Mouse (Mus musculus) liver, embryonic 14.5 days (tissue): ENCODE measurements at regions not wholly inside any gene's neighbourhood (a gene's known extent, or its start where the extent isn't known, plus 50 kb on each side); places are given as distances from the start of the nearest gene placed in this dataset.

Experiments used
- ATAC-seq: fragments of 200-750 bp; cut with Nextera tagmentation; 2 replicates; pipeline ENCODE4 v1.8.0; 2017; ENCODE audit warnings: moderate number of reproducible peaks, mild to moderate bottlenecking, moderate library complexity; ENCODE audit not compliant: insufficient read depth
- DNase-seq, 3 experiments: peaks; one replicate each; pipeline ENCODE4 v3.0.0-alpha.2; 2012 to 2013; ENCODE audit warnings: low read depth in 3 of 3, low spot score in 3 of 3
- H3K27ac ChIP-seq: fragments of 300-500 bp; sonication (generic); 2 replicates; pipeline ENCODE4 v1.5.1; 2014; ENCODE audit warnings: moderate library complexity, mild to moderate bottlenecking, control low read depth, inconsistent platforms
- H3K27me3 ChIP-seq: fragments of 300-500 bp; sonication (generic); 2 replicates; pipeline ENCODE4 v1.6.1; 2014; ENCODE audit warnings: mild to moderate bottlenecking, low read length, moderate library complexity; ENCODE audit not compliant: control insufficient read depth, insufficient read depth
- H3K36me3 ChIP-seq: fragments of 300-500 bp; sonication (generic); replicated peaks from 2 replicates; pipeline ENCODE4 v1.6.1; 2014; ENCODE audit warnings: low read depth; ENCODE audit not compliant: control insufficient read depth, insufficient read depth
- H3K4me1 ChIP-seq, 2 experiments: fragments of 200-500 bp in 1 of 2; fragments of 300-500 bp in 1 of 2; sonication (generic) in 1 of 2; replicated peaks; 2 replicates each; pipeline ENCODE4 v1.6.1; 2012 to 2014; ENCODE audit warnings: antibody characterized with exemption in 1 of 2, inconsistent platforms in 1 of 2, low read length in 1 of 2; ENCODE audit not compliant: control insufficient read depth in 2 of 2, insufficient read depth in 2 of 2
- H3K4me2 ChIP-seq: fragments of 300-500 bp; sonication (generic); 2 replicates; pipeline ENCODE4 v1.6.1; 2014; ENCODE audit warnings: low read depth, mild to moderate bottlenecking, control low read depth, moderate library complexity
- H3K4me3 ChIP-seq, 2 experiments: fragments of 200-500 bp in 1 of 2; fragments of 300-500 bp in 1 of 2; sonication (generic) in 1 of 2; 2 replicates each; pipeline ENCODE4 v1.5.1; 2012 to 2014; ENCODE audit warnings: low read depth in 2 of 2, low read length in 2 of 2, mild to moderate bottlenecking in 2 of 2, control low read depth in 1 of 2, inconsistent platforms in 1 of 2, moderate library complexity in 1 of 2; ENCODE audit not compliant: insufficient read depth in 1 of 2
- H3K9ac ChIP-seq: fragments of 300-500 bp; sonication (generic); replicated peaks from 2 replicates; pipeline ENCODE4 v1.6.1; 2014; ENCODE audit warnings: mild to moderate bottlenecking, control low read depth, moderate library complexity
- H3K9me3 ChIP-seq: fragments of 300-500 bp; sonication (generic); 2 replicates; pipeline ENCODE4 v1.6.1; 2016; ENCODE audit warnings: low read length, mixed read lengths; ENCODE audit not compliant: control insufficient read depth
- CTCF ChIP-seq: IDR thresholded peaks from 2 replicates; pipeline ENCODE4 v1.5.1; 2016; ENCODE audit warnings: antibody characterized with exemption, low read depth, control low read depth
- EP300 ChIP-seq: IDR thresholded peaks from 2 replicates; pipeline ENCODE4 v1.6.1; 2016; ENCODE audit warnings: antibody characterized with exemption, low read depth
- WGBS: fragments of 180-500 bp; shearing (Covaris S2); extraction: QIAGEN DNeasy Blood & Tissue Kit; methylation state at CpG from one replicate; pipeline ENCODE4 v1.1.7; 2014; ENCODE audit not compliant: insufficient replicate concordance; 5-methylcytosine and 5-hydroxymethylcytosine counted together

DNA sequence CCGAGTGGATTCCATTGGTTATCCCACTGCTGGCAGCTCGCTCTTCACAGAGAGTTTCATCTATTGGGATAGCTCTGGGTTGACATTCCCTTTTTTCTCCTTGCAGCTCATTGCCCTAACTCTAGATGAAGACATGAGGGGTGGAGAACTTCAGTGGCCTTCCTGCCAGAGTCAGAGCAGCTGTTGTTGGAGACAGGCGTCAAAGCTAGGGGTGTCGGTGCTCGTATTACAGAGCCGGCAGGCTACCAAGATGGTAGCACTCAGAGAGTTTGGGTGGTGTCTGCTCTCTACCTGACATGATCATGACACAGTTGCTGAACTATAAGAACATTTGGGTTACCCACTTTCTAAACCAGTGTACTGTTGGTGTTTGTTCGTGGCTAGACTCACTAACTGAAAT lies 162.5 kb upstream of the Trib2 start:
- H3K36me3 ChIP-seq: no peaks in the 10 kb centered on the region
- TF ChIP-seq EP300: no peak
- no peak for TF ChIP-seq CTCF
- no peak overlapping the region for H3K4me2 ChIP-seq

DNA sequence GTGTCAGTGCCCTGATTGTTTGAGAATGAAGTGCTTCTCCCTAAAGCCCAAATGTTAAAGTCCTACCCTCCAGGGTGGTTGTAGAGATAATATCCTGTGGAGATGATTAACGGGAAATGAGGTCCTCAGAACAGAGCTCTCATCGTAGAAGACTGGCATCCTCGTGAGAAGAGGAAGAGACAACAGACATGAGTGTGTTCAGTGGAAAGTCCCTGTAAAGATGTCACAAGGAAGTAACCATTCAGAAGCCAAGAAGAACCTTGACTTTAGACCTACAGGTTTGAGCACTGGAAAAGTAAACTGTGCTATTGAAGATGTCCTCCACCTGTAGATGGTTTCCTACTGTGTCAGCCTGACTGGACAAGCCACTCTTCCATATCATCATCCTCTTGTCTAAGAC lies 155.1 kb upstream of the Trib2 start:
- Histone ChIP-seq H3K36me3 (no peaks in the 10 kb centered on the region), H3K27ac (no peak overlapping the region), H3K4me2 (no peak overlapping the region), H3K4me3 (no peak overlapping the region), H3K9ac (no peak overlapping the region), H3K4me1 (no peaks in the 10 kb centered on the region), H3K9me3 (no peaks in the 10 kb centered on the region), H3K27me3 (no peaks in the 10 kb centered on the region)
- DNase-seq: no peak
- TF ChIP-seq EP300 (no peak), CTCF (no peak)
- ATAC-seq: no peak
- 44% methylated on average over 3 of the region's 3 CpGs for WGBS

More for the DNA sequence above, 162.5 kb upstream of the Trib2 start:
- DNase-seq (no peak), ATAC-seq (no peak)
- no peaks in the 10 kb centered on the region for H3K4me1 ChIP-seq
- no peaks in the 10 kb centered on the region for H3K9me3 ChIP-seq
- H3K27ac ChIP-seq: no peak overlapping the region
- no peaks in the 10 kb centered on the region for H3K27me3 ChIP-seq
- H3K4me3 ChIP-seq: no peak overlapping the region
- H3K9ac ChIP-seq: no peak overlapping the region
- 74% methylated on average over 7 of the region's 7 CpGs for WGBS

DNA sequence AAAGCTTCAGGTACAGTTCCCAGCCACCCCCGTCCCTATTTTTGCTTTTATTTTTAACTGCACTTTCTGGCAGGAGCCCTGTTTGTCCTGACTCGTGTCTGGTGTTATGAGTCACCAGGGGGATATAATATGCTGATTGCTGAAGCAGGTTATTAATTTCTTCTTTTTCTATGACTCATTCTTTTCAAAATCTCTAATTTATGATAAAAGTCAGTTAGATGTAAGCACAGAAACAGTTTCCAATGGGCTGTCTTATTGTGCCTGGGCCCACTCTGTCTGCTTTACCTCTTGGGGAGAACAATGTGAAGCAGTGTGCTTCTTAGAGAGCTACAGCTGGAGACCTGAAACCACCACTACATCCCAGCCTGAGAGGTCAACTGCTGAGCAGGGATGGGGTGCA lies 153.5 kb upstream of the Trib2 start:
- Histone ChIP-seq H3K4me3 (no peak overlapping the region), H3K9me3 (no peaks in the 10 kb centered on the region), H3K9ac (no peak overlapping the region), H3K4me2 (no peak overlapping the region), H3K27me3 (no peaks in the 10 kb centered on the region), H3K36me3 (no peaks in the 10 kb centered on the region), H3K27ac (no peak overlapping the region), H3K4me1 (no peaks in the 10 kb centered on the region)
- TF ChIP-seq CTCF (no peak), EP300 (no peak)
- DNase-seq: no peak
- ATAC-seq: no peak
- WGBS: 57% methylated on average over 2 of the region's 2 CpGs

DNA sequence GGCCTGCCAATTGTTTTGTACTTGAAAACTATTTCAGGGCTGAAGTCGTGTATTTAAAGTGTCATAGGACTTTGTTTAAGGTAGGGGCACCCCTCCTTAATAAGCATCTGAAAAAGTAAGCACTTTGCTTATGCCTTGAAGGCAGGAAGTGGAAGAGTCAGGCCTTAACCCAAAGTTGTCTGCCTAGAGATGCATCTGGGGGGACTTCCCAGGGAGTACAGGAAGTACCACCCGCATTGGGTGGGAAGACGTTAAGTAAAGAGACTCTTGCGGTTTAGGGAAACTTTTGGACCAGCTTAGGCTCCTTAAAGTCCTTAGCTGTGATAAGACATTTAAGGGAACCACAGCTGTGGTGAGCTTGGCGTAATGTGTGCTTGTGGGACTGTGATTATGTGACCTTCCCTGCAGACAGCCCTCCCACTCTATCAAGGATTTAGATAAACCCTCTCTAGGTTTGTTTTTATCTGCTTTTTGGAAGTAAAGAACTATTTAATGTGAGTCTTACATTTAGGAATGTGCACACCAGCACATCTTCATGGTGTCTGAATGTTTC lies 150.9 kb upstream of the Trib2 start:
- Histone ChIP-seq H3K9me3 (no peaks in the 10 kb centered on the region), H3K27me3 (no peaks in the 10 kb centered on the region), H3K4me1 (no peaks in the 10 kb centered on the region), H3K4me2 (no peak overlapping the region), H3K27ac (no peak overlapping the region), H3K4me3 (no peak overlapping the region), H3K9ac (no peak overlapping the region), H3K36me3 (no peaks in the 10 kb centered on the region)
- TF ChIP-seq CTCF: no peak
- ATAC-seq (no peak), DNase-seq (no peak)
- WGBS: 20% methylated on average over 5 of the region's 5 CpGs

DNA sequence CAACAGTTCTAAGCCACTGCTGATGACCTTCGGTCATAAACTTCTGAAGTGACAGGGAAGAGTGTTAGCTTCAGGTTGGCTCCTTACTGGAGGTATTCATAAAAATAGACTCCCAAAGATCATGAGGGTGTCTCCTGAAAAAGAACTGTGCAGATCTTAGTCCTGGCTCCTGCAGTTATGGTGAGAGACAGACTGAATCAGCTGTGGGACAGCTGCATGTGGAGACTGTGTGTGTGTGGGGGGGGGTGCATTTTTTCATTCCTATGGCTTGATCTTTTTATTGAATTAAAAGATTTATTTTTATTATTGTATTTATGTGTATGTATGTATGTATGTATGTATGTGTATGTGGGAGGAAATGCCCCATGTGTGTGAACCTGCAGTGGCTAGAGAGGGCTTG lies 149.9 kb upstream of the Trib2 start:
- Histone ChIP-seq H3K9me3 (no peaks in the 10 kb centered on the region), H3K4me1 (no peaks in the 10 kb centered on the region), H3K27ac (no peak overlapping the region), H3K27me3 (no peaks in the 10 kb centered on the region), H3K4me3 (no peak overlapping the region), H3K9ac (no peak overlapping the region), H3K36me3 (no peaks in the 10 kb centered on the region), H3K4me2 (no peak overlapping the region)
- no peak for ATAC-seq
- no peak for TF ChIP-seq CTCF
- 63% methylated on average over 1 of the region's 1 CpGs for WGBS
- DNase-seq: no peak

DNA sequence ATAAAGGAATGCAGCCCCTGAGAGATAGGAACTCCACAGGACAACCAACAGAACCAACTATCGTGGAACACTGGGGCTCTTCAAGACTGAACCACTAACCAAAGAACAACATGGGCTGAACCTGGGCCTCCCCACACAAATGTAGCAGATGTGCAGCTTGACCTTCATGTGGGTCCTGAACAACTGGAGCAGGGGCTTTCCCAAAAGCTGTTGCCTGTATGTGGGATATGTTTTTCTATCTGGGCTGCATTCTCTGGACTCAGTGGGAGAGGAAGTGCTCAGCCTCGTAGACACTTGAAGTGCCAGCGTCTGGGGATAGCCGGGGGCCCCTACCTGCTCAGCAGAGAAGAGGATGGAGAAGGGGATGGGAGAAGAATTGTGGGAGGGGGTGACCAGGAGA lies 149.2 kb upstream of the Trib2 start:
- Histone ChIP-seq H3K9me3 (no peaks in the 10 kb centered on the region), H3K27ac (no peak overlapping the region), H3K9ac (no peak overlapping the region), H3K36me3 (no peaks in the 10 kb centered on the region), H3K27me3 (no peaks in the 10 kb centered on the region), H3K4me1 (no peaks in the 10 kb centered on the region), H3K4me2 (no peak overlapping the region), H3K4me3 (no peak overlapping the region)
- WGBS: 47% methylated on average over 4 of the region's 4 CpGs
- ATAC-seq: no peak
- no peak for TF ChIP-seq CTCF
- TF ChIP-seq EP300: no peak
- no peak for DNase-seq
